Mouse (Mus musculus): ENCODE measurements around the gene Ppp3ca. TPM values are rescaled to one million over a fixed set of nuclear protein-coding genes. Genes with fewer than 3 reads are reported as not detected.

Ppp3ca gene
- total and polyA plus RNA-seq, 3 experiments: 17.4 to 40.6 (median 32.0) TPM

DNA sequence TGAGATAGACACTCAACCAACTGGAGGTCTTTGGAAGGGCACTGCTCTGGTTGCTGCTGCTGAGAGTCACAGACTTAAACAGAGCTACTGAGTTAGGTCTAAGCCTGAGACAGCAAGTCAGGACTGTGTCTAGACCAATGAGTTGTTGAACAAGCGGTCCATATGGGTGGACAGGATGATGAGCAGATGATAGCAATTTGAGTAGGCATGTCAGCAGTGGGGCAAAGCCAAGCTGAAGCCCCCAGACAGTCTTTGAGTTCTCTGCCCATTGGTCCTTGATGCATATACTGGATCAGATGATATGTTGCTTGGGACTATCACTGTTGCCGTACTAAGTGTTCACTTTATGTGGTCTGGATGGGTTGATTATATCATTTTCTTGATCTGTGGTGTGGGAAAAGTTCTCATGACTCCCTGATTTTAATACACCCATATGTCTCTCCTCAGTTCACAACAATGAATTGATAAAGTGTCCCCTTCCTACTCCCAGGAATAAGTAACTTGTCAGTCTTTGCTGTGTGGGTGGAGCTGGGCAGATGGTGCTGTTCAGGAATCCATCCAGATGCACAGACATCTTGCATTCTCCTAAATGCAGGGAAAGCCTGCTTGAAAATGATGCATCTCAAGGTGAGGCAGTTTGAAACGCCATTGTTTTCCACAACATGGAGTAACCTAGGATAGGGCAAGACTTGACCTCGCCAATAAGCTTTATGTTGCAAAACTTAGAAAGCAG is 44.5 kb downstream of the Ppp3ca start:
- Histone ChIP-seq H3K36me3 (ENCODE audit: control insufficient read depth in 1 of 2, insufficient read depth in 2 of 2, low read length in 2 of 2) (peaks cover 0 to 11% of the 10 kb centered on the region in 2 experiments; a peak in 3 of 4 replicates), H3K4me3 (ENCODE audit: control insufficient read depth in 1 of 2, insufficient read depth in 1 of 2, low read depth in 2 of 2, low read length in 2 of 2) (no peak overlapping the region), H3K9me3 (replicated peaks; ENCODE audit: insufficient read depth, low read length) (no peaks in the 10 kb centered on the region), H3K9ac (ENCODE audit: control insufficient read depth, low read depth, low read length, poor library complexity, severe bottlenecking) (no peak overlapping the region), H3K4me1 (ENCODE audit: control insufficient read depth in 1 of 2, insufficient read depth in 2 of 2, low read length in 2 of 2) (peaks cover 0 to 3% of the 10 kb centered on the region in 2 experiments; a peak in 2 of 4 replicates), H3K27ac (ENCODE audit: control insufficient read depth, low read depth, low read length) (no peak overlapping the region), H3K79me2 (ENCODE audit: control insufficient read depth, insufficient read depth, low read length, poor library complexity) (peaks cover 2% of the 10 kb centered on the region; the same call in 1 of the 2 replicates), H3K27me3 (ENCODE audit: control insufficient read depth in 1 of 2, insufficient read depth in 2 of 2, low read length in 2 of 2) (no peaks in the 10 kb centered on the region)
- DNase-seq (ENCODE audit: low read depth, low spot score): no peak
- TF ChIP-seq ZC3H11A (IDR thresholded peaks at IDR 0.05; ENCODE audit: low read depth, low read length): no peak
- no peak for TF ChIP-seq ETS1 (IDR thresholded peaks at IDR 0.05; ENCODE audit: low read depth, low read length)
- TF ChIP-seq MXI1 (IDR thresholded peaks at IDR 0.05; ENCODE audit: low read depth, low read length): no peak
- TF ChIP-seq MAX (IDR thresholded peaks at IDR 0.05; ENCODE audit: low read length): no peak
- no peak for TF ChIP-seq RAD21 (IDR thresholded peaks at IDR 0.05; ENCODE audit: low read depth, low read length)
- no peak for TF ChIP-seq UBTF (IDR thresholded peaks at IDR 0.05; ENCODE audit: borderline replicate concordance, insufficient read depth, low read depth, low read length)
- TF ChIP-seq CHD1 (IDR thresholded peaks at IDR 0.05; ENCODE audit: low read depth, low read length): no peak
- TF ChIP-seq EP300 (IDR thresholded peaks at IDR 0.05; ENCODE audit: low read depth in 1 of 2, low read length in 2 of 2): no peak
- no peak for TF ChIP-seq JUND (IDR thresholded peaks at IDR 0.05; ENCODE audit: low read depth, low read length)
- TF ChIP-seq ZNF384 (IDR thresholded peaks at IDR 0.05; ENCODE audit: low read depth, low read length): no peak
- no peak for TF ChIP-seq USF1 (IDR thresholded peaks at IDR 0.05; ENCODE audit: low read depth, low read length)
- TF ChIP-seq MYC (IDR thresholded peaks at IDR 0.05; ENCODE audit: low read depth, low read length): no peak
- TF ChIP-seq TCF12 (IDR thresholded peaks at IDR 0.05; ENCODE audit: low read depth, low read length): no peak
- no peak for TF ChIP-seq NELFE (IDR thresholded peaks at IDR 0.05; ENCODE audit: low read depth, low read length)
- no peak for TF ChIP-seq BHLHE40 (IDR thresholded peaks at IDR 0.05; ENCODE audit: borderline replicate concordance, low read depth, low read length)

DNA sequence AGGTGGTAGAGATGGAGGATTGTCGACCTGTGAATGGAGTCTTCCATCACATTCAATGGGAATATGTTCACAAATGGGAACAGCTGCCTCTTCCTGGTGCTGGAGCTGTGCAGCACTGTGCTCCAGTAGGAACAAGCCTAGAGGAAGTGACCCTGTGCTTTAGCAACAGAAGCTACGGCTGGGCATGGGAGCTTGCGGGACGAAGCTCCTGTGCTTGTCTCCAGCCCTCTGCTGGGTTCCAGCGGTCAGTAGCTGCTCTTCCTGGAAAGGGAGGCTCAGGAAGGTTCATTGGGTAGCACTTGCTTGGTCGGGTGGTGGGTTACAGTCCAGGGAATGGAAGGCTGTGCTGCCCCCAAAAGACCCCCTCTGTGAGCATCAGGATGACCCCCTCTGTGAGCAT is 46.3 kb downstream of the Ppp3ca start:
- Histone ChIP-seq H3K4me1 (ENCODE audit: control insufficient read depth in 1 of 2, insufficient read depth in 2 of 2, low read length in 2 of 2) (no peaks in the 10 kb centered on the region), H3K79me2 (ENCODE audit: control insufficient read depth, insufficient read depth, low read length, poor library complexity) (no peaks in the 10 kb centered on the region; the same call in 1 of the 2 replicates), H3K27ac (ENCODE audit: control insufficient read depth, low read depth, low read length) (no peak overlapping the region), H3K27me3 (ENCODE audit: control insufficient read depth in 1 of 2, insufficient read depth in 2 of 2, low read length in 2 of 2) (no peaks in the 10 kb centered on the region), H3K4me3 (ENCODE audit: control insufficient read depth in 1 of 2, insufficient read depth in 1 of 2, low read depth in 2 of 2, low read length in 2 of 2) (no peak overlapping the region), H3K9me3 (replicated peaks; ENCODE audit: insufficient read depth, low read length) (no peaks in the 10 kb centered on the region), H3K9ac (ENCODE audit: control insufficient read depth, low read depth, low read length, poor library complexity, severe bottlenecking) (no peak overlapping the region), H3K36me3 (ENCODE audit: control insufficient read depth in 1 of 2, insufficient read depth in 2 of 2, low read length in 2 of 2) (peaks cover 0 to 2% of the 10 kb centered on the region in 2 experiments; a peak in 2 of 4 replicates)
- no peak for TF ChIP-seq TAL1 (IDR thresholded peaks at IDR 0.05; ENCODE audit: low read length)
- no peak for TF ChIP-seq MAZ (IDR thresholded peaks at IDR 0.05; ENCODE audit: low read depth, low read length)
- no peak for TF ChIP-seq RAD21 (IDR thresholded peaks at IDR 0.05; ENCODE audit: low read depth, low read length)
- no peak for DNase-seq (ENCODE audit: low read depth, low spot score)

All from MEL (cell line).